Mouse (Mus musculus) layer of hippocampus, adult 18-20 months (tissue): ENCODE data around the gene Unc5cl. TPM values are rescaled to one million over a fixed set of nuclear protein-coding genes. Genes with fewer than 3 reads are reported as not detected.
A peak's percentile ranks its signal among the peaks of the same experiment; 100 is the strongest.

ENCODE experiments used
- DNase-seq, 2 experiments: peaks; one replicate each; pipeline ENCODE4 v3.0.0; 2022; ENCODE audit warnings: low spot score in 2 of 2
- long read RNA-seq: library from polyadenylated mRNA; stranded (forward); transcript quantifications from one replicate; pipeline ENCODE4 v2.0.0, GENCODE M21; 2021
- total RNA-seq, 2 experiments: library from RNA; stranded (reverse); gene quantifications; 2 replicates each; pipeline ENCODE4 v1.2.3; 2021

Unc5cl gene
- total RNA-seq: under 1 TPM; 0.56 to 0.92 TPM
- long read RNA-seq, partial matches to known transcripts: 0 of 1 reads
- long read RNA-seq, other reads (novel, unspliced or antisense): 1 of 1 reads

DNA sequence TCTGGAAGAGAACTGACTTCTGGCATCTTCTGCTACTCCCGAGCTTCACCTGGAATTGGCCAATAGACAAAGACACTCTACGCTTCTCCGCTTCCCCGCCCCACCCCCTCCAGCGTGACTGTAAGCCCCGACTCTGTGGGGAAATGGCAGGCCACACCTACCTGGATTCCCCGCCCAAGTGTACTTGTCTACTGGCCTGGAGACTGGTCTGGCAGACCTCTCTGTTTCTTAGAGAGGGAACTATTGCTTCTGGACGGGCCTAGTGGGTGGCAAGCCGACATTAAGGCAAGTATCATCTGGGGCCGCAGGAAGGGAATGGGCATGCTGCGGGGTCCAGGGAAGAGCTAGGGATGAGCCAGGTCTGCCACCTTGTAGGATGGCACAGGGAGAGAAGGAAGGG is at the start of gene Unc5cl:
Gene Unc5cl, plus strand, starts transcription at position 214 of the 400 bp plus-strand sequence.
- DNase-seq: no peak

DNA sequence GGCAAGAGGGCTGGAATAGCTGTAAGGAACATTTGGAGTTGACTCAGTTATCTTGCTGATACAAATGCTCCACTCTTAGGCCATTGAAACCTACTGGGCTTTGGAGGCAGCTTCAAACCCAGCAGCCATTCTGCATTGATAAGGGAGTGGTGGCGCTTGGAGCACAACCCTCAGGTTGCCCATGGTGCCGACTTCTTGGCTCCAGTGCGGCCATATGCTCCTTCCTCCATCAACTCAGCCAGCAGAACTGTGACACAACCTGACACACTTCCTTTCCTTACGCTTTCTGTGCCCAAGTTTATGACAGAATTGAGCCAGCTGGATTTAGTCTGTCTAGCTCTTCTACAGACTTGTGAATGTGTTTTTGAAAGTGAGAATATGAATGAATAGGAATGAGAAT is 47.5 kb upstream of the Unc5cl start:
- DNase-seq: no peak

GRCm38 (mm10) chr17:48407910-48408525 is 46.7 kb upstream of the Unc5cl start:
- DNase-seq: no peak

DNA sequence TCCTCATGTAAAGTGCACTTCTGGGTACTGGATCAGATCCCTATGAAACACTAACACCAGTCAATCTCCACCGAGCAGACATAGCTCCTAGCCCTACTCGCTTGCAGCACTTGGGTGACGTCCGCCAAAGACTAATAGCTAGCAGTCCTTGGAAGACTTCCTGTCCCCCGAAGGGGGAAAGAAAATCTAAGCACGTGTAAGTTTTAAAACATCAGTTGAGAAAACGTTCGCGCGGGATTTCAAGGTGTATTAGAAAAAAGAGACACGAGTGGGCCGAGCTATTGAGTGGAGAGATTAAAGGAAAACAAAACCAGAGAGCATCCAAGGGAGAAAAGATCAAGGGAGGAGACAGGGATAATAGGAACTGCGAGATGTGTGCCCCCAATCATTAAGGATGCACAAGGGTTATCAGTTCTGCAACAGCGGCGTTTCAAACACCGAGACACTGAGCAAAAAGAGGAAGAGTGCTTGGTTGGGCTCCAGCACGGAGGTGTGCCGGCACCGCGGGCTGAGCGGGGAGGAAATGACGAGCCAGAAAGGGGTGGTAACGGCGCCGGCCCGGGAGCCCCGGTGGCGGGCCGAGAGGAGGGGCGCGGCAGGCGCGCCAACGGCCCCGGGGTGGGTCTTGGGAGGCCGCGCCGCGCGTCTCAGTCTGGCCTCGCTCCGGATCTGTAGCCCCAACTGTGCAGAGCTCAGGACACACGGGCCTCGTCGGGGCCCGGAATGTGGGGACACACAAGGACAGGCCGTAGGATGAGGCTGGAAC is 46.0 kb upstream of the Unc5cl start:
- peak; percentile 53 to 60 for DNase-seq

DNA sequence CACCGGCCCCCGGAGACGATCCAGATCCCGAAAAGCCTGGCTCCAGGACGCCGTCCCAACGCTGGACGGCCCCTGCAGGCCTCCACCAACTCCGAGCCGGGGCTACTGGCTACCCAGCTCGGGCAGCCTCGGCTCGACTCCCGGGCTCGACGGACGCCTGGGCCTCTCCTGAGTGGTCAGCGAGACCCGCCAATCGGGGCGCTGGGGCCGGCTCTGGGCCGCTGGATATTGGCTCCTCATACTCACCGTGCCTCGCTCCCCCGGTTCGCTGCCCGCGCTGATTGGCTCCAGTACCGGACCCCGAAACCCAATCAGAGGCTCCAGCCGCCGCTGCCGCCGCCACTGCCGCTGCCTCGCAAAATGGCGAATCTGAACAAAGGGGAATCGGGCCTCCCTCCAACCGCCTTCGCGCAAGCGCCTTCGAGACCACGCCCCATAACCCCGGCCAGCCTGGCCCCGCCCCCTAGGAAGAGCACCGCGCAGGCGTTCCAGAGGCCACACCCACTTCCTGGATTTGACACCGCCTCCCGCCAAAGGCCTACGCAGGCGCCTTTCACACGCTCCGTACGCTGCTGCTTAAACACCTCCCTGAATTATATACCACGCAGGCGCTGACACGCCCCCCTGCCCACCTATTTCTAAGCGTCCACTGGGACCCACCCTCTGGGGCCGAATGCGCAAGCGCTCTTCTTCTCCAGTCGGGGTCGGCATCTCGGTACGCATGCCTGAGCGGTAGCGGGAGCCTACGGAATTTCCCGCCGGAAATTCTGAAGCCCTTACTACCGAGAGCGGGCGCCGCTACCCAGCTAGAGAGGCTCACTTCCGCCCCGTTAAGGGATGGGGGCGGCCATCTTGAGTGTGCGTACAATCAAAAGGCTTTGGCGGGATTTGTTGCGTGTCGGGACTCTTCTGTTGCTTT is 45.1 kb upstream of the Unc5cl start, which contains the start of the genes Nfya and Oard1:
Gene Nfya, minus strand, starts transcription at position 527 of the 919 bp plus-strand sequence.
Gene Oard1, plus strand, starts transcription at position 635 of the 919 bp plus-strand sequence.
- peak; percentile 100 for DNase-seq

- no peak for DNase-seq
Observed at GRCm38 (mm10) chr17:48410299-48410785, 44.4 kb upstream of the Unc5cl start.

DNA sequence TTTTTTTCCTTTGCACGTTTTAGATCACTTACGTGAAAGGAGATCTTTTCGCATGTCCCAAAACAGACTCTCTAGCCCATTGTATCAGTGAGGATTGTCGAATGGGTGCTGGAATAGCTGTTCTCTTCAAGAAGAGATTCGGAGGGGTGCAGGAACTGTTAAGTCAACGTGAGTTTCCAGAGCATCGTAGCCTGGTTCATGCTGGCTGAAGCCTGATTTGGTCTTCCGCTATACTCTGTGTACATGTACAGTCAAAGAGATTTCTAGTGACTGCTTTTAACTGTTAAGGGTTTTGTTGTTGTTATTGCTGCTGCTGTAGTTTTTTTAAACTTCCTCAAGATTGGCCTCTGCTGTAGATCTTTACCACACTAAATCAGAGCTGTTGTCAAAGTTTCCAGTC is 43.5 kb upstream of the Unc5cl start:
- DNase-seq: no peak

DNA sequence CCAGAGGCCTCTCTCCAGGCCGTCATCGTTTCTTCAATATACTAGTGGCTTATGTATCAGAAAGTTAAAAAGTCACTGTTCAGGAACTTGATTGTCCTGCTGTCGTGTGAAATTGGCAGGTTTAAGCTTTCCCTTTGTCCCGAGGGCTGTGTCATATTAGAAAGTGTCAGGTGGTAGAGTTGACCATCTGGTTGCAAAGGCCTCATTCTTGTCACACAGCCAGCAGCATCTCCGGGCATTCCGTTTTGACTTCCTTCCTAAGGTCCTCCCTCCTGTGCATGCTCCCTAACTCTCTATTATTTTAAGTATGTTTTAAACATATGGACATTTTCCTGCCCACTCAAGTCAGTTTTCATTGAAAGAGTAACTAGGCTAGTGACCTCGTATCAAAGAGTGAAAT is 38.7 kb upstream of the Unc5cl start:
- DNase-seq: no peak

- DNase-seq: peak in 1 of 2 experiments; percentile 63
Observed at GRCm38 (mm10) chr17:48416425-48417195, 38.1 kb upstream of the Unc5cl start.

DNA sequence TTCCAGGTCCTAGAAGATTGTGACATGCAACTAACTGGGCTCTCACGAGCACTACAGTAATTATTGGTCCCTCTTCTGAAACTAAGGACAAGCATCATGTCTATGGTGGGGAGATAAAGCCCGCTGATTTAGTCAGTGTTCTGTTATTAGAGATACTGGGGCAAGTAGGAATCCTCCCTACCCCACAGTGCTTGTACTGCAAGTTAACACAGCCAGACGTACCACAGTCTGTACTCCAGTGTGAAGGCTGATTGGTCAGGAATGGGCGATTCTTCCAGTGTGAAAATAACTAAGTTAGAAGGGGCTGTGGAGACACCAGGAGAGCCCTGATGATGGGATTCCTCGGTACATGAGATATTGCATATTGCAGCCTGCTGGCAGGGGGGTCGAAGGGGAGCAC is 37.2 kb upstream of the Unc5cl start:
- no peak for DNase-seq

GRCm38 (mm10) chr17:48418174-48418573 is 36.5 kb upstream of the Unc5cl start:
- no peak for DNase-seq

DNA sequence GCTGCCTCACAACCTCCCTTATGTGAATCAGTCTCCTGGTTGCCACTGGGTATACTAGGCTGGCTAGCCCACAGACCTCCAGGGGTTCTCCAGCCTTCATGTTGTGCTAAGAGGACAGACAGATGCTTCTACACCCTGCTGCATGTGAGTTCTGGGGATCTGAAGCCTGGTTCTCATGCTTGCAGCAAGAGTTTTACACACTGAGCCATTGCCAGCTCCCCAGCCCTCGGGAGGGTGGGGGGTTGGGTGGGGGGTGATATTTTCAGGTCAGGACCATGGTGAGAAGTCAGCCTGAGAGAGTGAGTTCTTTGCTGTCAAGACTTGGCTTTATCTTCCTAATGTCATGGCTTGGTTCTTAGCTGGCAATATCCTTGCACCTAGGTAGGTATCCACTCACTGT is 35.9 kb upstream of the Unc5cl start:
- DNase-seq: no peak

GRCm38 (mm10) chr17:48419571-48419970 is 35.1 kb upstream of the Unc5cl start:
- DNase-seq: no peak

- DNase-seq: no peak
Observed at GRCm38 (mm10) chr17:48424237-48424636, 30.5 kb upstream of the Unc5cl start.

- no peak for DNase-seq
Observed at GRCm38 (mm10) chr17:48425823-48426612, 28.7 kb upstream of the Unc5cl start.

GRCm38 (mm10) chr17:48426991-48427750 is 27.5 kb upstream of the Unc5cl start:
- no peak for DNase-seq

DNA sequence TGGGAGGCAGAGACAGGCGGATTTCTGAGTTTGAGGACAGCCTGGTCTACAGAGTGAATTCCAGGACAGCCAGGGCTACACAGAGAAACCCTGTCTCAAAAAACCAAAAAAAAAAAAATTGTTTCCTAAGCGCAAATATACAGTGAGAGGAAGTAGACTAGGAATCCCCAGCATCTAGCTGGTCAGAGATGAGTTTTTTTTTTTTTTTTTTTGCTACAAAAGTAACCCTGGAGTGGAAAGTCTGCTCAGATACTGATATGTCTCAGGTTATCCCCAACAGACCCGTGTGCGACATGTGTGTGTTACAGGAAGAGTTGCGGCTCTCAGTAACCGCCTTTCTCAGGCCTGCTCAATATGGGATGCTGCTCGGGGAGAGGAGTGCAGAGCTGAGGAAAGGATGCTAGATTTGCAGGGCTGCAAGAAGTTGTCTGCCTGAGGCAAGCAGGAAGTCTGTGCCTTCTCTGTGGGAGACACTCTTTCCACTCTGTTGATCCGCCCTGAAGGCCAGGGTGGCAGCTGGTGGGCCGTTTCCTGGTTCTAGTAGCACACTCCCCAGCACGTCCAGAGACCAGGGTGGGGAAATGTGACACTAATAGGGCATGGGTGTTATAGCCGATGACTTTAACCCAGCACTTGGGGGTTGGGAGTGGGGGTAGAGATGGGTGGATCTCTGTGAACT is 26.7 kb upstream of the Unc5cl start:
- DNase-seq: no peak

DNA sequence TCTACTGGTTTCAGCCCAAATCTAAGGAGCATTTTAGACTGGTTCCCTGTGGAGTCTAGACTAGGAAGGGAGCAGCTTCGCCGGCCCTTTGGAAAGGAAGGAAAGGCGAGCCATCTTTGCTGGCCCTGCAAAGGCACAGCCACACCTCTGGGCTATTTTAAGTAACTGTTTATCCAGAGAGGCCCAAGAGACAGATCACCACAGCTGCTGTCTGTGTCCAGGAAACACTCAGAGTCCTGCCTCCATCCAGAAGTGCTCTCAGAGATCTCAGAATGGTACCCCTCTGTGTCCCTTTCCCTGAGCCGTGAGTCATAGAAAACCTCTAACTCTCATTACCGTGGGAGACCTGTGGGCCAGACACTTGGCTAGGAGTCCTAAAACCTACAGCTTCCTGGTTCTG is 24.3 kb upstream of the Unc5cl start:
- no peak for DNase-seq
